Mouse (Mus musculus) kidney, adult 11 months (tissue): ENCODE results near the gene Shmt2.
A peak's percentile ranks its signal among the peaks of the same experiment; 100 is the strongest.

Experiments used
- DNase-seq: peaks from one replicate; pipeline ENCODE4 v3.0.0; 2022

Shmt2 gene

DNA sequence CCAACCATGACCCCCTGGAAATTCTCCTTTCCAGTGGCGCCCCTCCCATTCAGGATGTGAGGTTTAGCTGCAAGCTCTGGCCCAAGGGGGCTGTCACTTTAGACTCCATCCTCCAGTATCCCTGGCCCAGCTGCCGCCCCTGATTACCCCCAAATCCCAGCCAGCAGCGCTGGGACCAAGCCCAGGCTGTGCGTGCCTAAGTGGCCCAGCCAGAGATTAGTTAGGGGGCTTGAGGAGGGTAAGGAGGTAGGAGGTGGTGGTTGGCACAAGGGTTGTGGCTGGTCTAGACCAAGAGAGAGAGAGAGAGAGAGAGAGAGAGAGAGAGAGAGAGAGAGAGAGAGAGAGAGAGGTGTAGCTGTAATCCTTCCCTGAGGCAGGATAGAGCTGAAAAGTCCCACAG lies 9.3 kb upstream of the Shmt2 start:
- DNase-seq: no peak

- no peak for DNase-seq
Measured at GRCm38 (mm10) chr10:127530945-127531344, 8.7 kb upstream of the Shmt2 start.

DNA sequence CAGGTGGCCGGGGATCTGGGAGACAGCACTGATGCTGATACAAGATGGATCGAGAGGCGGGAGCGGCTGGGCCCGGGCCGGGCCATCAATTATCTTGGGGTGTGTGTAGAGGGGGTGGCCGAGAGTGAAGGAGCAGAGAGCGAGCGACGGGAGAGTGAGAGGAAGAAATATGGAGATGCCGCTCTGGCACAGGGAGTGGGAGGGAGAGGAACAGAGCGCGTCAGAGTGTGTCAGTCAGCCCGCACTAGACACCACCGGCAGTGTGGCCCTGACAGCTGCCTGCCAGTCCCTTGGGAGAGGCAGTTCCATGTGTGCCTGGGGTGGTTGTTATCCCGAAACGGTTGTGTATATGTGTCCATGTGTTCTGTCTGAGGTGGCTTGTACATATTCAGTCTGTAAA lies 5.2 kb upstream of the Shmt2 start:
- no peak for DNase-seq

- DNase-seq: peak; percentile 59
Measured at GRCm38 (mm10) chr10:127526681-127527080, 4.4 kb upstream of the Shmt2 start.

GRCm38 (mm10) chr10:127526048-127526447 lies 3.8 kb upstream of the Shmt2 start:
- no peak for DNase-seq

GRCm38 (mm10) chr10:127524646-127525255 lies 2.5 kb upstream of the Shmt2 start:
- DNase-seq: no peak

DNA sequence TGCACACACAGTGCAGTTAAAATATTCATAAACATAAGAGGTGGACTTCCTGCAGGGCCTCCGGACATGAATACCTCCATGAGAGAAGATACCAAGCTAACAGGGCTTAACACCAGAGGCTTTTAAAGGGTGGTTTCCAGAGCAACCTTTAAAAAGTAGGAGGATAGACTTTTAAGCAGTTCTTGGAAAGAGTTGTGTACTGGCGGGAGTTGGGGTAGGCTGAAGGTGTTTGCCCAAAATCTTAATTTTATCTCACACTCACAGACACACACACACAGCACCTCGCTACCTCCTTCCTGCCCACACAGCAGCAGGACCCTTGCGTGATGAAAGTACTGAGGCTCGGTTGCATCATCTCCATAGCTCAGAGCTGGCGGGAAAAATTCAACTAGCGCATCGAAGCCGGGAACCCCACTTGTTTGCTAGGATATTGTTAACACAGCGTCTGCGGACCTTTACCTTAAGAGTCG lies 598 bp downstream of the Shmt2 start:
- no peak for DNase-seq

DNA sequence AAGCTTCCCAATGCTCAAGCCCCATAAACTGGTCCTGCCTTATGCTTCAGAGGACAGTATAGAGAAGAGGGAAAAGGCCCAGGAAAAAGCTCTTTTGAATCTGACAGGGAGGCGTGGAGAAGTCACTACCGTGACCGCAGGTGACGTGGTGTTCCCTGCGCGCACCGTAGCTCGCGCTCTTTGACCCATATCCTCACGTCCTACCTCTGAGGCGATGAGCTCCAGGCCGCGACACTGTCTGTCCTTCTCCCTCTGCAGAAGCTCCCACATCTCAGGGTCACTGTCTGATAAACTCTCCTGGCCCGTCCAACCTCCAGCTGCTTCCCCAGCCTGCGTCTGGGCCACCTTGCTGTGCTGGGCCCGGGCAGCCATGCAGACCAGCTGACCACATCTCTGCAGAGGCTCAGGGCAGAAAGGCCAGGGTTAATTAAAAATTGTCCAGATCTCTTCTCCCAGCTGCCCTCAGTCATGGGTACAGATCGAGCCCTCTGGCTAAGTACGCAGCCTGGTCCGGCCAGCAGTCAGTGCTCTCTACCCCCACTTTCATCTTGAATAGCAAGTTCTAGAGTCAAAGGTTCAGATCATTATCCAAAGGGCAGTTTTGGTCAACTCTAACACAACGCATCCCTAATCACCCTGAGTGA lies 1.4 kb downstream of the Shmt2 start:
- DNase-seq: peak; percentile 85

- DNase-seq: no peak
Measured at GRCm38 (mm10) chr10:127519903-127520713, 2.1 kb downstream of the Shmt2 start.

GRCm38 (mm10) chr10:127519041-127519701 lies 3.1 kb downstream of the Shmt2 start:
- DNase-seq: no peak

- no peak for DNase-seq
Measured at GRCm38 (mm10) chr10:127517941-127518340, 4.3 kb downstream of the Shmt2 start.

DNA sequence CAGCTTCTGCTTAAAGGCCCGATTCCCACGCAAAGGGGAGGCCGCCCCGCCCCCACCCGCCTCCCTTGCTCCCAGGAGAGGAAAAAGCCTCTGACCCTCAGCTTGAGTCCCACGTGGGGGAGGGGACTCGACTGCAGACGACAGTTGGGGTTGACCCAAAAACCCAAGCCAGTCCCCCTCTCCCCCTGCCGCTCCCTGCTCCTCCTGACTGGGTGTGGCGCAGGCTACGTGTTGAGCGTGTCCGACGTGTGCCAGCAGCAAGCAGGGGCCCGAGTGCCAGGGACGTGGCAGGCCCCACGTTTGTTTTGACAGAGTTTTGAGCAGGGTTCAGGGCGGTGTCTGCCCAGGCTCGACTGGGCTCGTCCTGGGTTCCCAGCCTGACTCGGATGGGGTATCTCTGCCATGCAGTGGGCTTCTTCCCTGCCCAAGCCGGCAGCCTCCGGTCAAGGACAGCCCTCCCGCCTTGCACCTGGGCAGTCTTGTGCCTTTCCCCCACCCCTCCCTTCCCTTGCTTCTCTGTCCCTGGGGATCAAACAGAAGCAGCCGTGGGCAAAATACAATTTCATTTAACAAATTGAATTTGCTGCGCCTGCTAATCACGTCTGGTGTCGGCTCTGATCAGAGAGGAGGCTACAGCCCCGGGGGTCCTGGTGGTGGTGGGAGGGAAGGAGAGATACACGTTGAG lies 5.5 kb downstream of the Shmt2 start:
- no peak for DNase-seq

- DNase-seq: no peak
Measured at GRCm38 (mm10) chr10:127515983-127516459, 6.2 kb downstream of the Shmt2 start.

- DNase-seq: no peak
Measured at GRCm38 (mm10) chr10:127515271-127515982, 6.8 kb downstream of the Shmt2 start.

GRCm38 (mm10) chr10:127514764-127515163 lies 7.5 kb downstream of the Shmt2 start, which contains the start of gene Ndufa4l2:
Gene Ndufa4l2 (plus strand): TSS chr10:127514967.
- no peak for DNase-seq

DNA sequence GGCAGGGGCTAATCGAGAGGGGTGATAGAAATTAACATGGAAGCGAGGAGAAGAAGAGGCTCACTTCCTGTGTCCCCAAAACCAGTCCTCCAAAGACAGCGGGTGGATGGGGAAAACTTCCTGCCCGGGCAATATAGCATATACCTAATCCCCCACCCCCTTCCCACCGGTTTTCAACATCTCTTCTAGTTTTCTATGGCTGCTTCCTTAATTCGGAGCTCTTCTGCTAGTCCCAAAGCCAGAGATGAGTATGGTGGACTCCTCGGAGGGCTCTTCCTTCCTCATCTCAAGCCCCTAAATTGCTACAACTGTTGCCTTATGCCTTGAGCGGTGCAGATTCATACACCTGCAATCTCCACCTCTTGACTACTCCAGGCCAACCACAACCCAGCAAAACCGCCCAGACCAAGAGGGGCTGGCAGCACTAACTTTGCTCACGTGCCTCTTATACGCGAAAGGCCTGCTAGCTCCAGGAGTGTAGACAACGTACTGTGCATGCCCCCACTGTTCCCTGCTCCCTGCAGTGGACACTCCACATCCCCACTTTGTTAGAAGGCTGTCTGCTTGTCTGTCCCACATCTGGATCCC lies 8.0 kb downstream of the Shmt2 start:
- DNase-seq: no peak

GRCm38 (mm10) chr10:127513501-127514091 lies 8.6 kb downstream of the Shmt2 start:
- DNase-seq: no peak

GRCm38 (mm10) chr10:127512813-127513212 lies 9.4 kb downstream of the Shmt2 start:
- DNase-seq: peak; percentile 90

GRCm38 (mm10) chr10:127512307-127512666 lies 10.0 kb downstream of the Shmt2 start:
- DNase-seq: no peak

DNA sequence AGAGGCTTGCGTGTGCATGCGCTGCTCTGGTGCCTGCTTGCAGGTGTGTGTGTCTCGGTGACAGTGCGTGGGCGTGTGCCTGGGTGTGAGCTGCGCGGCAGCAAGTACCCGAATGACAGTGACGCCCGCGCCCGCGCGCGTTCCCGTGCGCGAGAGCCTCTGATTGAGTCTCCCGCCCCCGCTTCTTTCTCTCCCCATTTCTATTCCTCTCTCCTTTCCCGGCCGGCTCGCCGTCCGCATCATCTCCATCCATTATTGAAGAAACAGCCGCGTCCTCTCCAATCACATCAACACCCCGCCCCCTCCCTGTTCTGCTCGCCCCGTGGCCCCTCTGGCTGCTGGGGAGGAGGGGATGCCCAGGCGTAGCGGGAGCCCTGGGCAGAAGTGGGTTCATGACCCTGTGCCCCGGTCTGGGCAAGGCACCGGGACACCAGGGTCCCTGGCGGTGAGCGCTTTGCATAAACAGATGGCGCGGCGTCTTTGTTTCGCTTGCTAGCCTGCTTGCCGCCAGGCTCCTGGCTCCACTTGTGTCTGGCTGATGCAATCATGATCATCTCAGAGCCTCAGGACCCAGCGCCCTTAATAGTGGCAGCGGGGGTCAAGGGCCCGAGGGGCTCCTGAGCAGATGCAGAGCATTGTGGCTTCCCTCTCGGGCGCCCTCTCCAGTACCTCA lies 10.5 kb downstream of the Shmt2 start:
- DNase-seq: no peak
